Mouse (Mus musculus): ENCODE measurements at regions not wholly inside any gene's neighbourhood (a gene's known extent, or its start where the extent isn't known, plus 50 kb on each side); places are given as distances from the start of the nearest gene placed in this dataset.

DNA sequence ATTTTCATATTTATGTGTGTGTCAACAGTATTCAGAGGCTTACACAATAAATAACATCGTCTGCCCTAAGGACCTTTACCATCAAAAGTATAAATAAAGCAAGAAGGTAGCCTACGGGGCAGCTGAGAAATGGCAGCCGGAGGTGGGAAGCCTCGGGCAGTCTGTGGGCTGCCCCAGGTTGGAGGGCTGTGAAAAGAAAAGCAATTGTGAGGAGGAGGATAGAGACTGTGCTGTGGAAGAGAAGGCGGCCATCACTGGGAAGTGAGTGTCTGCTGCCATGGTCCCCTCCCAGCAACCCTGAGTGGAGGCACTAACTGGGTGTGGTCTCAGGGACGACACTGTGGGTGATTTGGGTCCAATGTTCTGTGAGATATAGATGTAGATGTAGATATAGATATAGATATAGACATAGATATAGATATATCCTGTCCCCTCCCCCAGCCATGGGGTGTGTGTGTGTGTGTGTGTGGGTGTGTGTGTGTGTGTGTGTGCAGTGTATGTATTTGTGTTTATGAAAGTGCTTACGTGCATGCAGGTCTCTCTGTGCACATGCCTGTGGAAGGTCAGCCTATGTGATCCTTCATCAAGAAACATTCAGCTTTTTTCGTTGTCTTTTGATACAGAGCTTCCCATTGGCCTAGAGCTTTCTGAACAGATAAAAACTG lies 220.6 kb upstream of the Noct start:
- 72% methylated on average over 8 of the region's 8 CpGs for WGBS
- no peaks in the 10 kb centered on the region for H3K27me3 ChIP-seq (ENCODE audit: insufficient read depth, low read length)
- no peak overlapping the region for H3K27ac ChIP-seq (ENCODE audit: low read depth)
- H3K9ac ChIP-seq, result no peak overlapping the region
- no peaks in the 10 kb centered on the region for H3K9me3 ChIP-seq (ENCODE audit: low read depth, low read length)
- H3K4me3 ChIP-seq (ENCODE audit: low read depth, low read length), result no peak overlapping the region
- DNase-seq, result no peak
- TF ChIP-seq CTCF (IDR thresholded peaks at IDR 0.05; ENCODE audit: low read depth), result no peak
- no peak for ATAC-seq (ENCODE audit: insufficient read depth)
- H3K36me3 ChIP-seq (ENCODE audit: insufficient read depth), result no peaks in the 10 kb centered on the region
- no peak overlapping the region for H3K4me2 ChIP-seq
- H3K4me1 ChIP-seq (ENCODE audit: insufficient read depth), result no peaks in the 10 kb centered on the region

DNA sequence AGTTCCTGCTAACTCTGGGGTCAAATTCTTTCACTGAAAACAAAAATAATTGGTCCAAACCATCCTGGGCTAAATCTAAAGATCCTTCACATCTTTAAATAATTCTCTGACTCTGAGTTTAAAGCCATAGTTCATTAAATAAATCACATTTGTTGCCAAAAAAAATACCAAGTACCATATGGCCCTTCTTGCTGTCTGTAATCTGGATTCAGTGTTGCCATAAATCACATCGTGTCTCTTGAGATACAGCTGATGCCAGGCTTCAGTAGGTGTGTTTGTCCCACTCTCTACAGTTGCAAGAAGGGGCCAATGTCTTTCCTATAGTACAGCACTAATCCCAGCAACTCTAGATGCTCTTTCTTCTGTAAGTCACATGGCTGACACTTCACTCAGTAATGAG lies 220.0 kb upstream of the Noct start:
- Histone ChIP-seq H3K9me3 (ENCODE audit: low read depth, low read length) (no peaks in the 10 kb centered on the region), H3K27me3 (ENCODE audit: insufficient read depth, low read length) (no peaks in the 10 kb centered on the region), H3K4me2 (no peak overlapping the region), H3K9ac (no peak overlapping the region), H3K36me3 (ENCODE audit: insufficient read depth) (no peaks in the 10 kb centered on the region), H3K27ac (ENCODE audit: low read depth) (no peak overlapping the region), H3K4me3 (ENCODE audit: low read depth, low read length) (no peak overlapping the region), H3K4me1 (ENCODE audit: insufficient read depth) (no peaks in the 10 kb centered on the region)
- TF ChIP-seq CTCF (IDR thresholded peaks at IDR 0.05; ENCODE audit: low read depth), result no peak
- WGBS, result 60% methylated on average over 1 of the region's 1 CpGs
- DNase-seq, result no peak
- ATAC-seq (ENCODE audit: insufficient read depth), result no peak

- no peak overlapping the region for H3K4me2 ChIP-seq
- H3K4me3 ChIP-seq (ENCODE audit: low read depth, low read length), result no peak overlapping the region
- H3K9ac ChIP-seq, result no peak overlapping the region
- H3K27me3 ChIP-seq (ENCODE audit: insufficient read depth, low read length), result no peaks in the 10 kb centered on the region
- H3K36me3 ChIP-seq (ENCODE audit: insufficient read depth), result no peaks in the 10 kb centered on the region
- H3K4me1 ChIP-seq (ENCODE audit: insufficient read depth), result no peaks in the 10 kb centered on the region
- DNase-seq (no peak), ATAC-seq (ENCODE audit: insufficient read depth) (no peak)
- no peaks in the 10 kb centered on the region for H3K9me3 ChIP-seq (ENCODE audit: low read depth, low read length)
- H3K27ac ChIP-seq (ENCODE audit: low read depth), result no peak overlapping the region
- no peak for TF ChIP-seq CTCF (IDR thresholded peaks at IDR 0.05; ENCODE audit: low read depth)
- WGBS, result 82% methylated on average over 5 of the region's 5 CpGs
These were observed 215.1 kb upstream of the Noct start for GRCm38 (mm10) chr3:51009098-51009497.

DNA sequence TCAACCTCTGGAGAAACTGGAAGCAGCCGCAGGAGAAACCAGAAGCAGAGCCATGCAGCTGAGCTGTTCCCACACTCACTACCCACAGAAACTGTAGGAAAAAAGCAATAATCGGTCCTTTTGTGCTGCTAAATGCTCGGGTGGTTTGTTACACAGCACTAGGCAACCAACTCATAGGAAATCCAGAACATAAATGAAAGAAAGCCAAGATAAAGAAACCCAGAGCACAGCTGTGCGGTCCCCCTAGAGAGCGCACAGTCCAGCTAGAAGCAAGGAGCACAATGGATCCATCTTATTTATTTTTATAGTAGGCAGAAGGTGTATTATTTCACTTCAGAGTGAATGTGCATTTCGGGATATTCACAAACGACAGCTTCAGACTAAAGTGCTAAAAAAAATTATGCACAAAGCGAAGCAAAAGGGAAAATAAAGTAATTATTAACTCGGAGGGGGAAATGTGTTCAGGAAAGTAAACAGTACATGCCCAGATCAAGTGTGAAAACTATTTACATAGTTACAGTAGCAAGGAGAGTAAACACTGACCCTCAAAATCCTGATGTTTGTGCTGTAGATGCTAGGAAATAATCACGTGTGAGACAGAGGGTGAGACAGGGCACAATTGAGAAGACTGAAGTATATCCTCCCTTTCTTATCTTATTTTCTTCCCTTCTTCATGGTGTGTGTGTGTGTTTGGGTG lies 204.4 kb upstream of the Noct start:
- no peaks in the 10 kb centered on the region for H3K27me3 ChIP-seq (ENCODE audit: insufficient read depth, low read length)
- no peaks in the 10 kb centered on the region for H3K36me3 ChIP-seq (ENCODE audit: insufficient read depth)
- ATAC-seq (ENCODE audit: insufficient read depth), result peak; percentile 75
- 53% methylated on average over 10 of the region's 10 CpGs for WGBS
- no peaks in the 10 kb centered on the region; the same call in 1 of the 2 replicates for H3K9me3 ChIP-seq (ENCODE audit: low read depth, low read length)
- H3K4me1 ChIP-seq (ENCODE audit: insufficient read depth), result no peaks in the 10 kb centered on the region
- DNase-seq, result no peak
- H3K27ac ChIP-seq (ENCODE audit: low read depth), result peak overlapping the region; percentile 59; the same call in 1 of the 2 replicates
- H3K4me3 ChIP-seq (ENCODE audit: low read depth, low read length), result no peak overlapping the region
- no peak for TF ChIP-seq CTCF (IDR thresholded peaks at IDR 0.05; ENCODE audit: low read depth)
- no peak overlapping the region for H3K4me2 ChIP-seq
- no peak overlapping the region for H3K9ac ChIP-seq

DNA sequence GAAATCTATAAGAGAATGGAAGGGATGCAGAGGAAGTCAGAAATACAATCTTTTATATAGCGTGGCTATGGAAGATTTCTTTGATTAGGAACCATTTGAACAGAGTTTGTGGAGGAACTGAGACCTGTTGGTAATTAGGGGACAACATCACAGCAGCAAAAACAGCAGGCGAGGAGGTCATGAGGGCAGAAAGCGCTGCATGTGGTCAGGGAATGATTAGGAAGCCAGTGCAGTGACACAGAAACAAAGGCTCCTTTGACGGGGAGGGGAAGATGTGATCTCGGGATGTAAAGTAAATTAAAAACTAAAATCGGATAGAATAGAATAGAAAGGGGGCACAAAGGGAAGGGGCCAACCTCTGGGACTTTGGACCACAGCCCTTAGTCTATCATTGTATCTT lies 199.6 kb upstream of the Noct start:
- WGBS, result 55% methylated on average over 6 of the region's 6 CpGs

DNA sequence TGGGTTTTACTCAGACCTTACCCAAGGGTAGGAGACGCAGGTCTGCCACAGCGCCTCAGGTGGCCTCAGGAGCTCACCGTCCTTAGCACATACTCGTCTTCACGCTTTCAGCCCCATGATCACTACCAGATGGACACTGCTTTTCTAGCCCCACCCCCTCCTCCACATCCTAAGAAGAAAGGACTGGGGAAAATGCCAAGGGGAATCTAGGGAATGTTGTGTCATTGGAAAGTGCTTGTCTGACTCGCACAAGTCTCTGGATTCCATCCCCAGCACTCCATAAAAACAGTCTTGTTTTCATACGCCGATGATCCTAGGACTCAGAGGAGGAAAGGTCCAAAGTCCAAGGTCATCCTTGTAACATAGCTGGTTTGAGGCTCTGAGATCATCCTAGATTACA lies 192.4 kb upstream of the Noct start:
- peak; percentile 95 for DNase-seq
- Histone ChIP-seq H3K9me3 (ENCODE audit: low read depth, low read length) (no peaks in the 10 kb centered on the region), H3K27ac (ENCODE audit: low read depth) (peak overlapping the region; percentile 46; the same call in 1 of the 2 replicates), H3K27me3 (ENCODE audit: insufficient read depth, low read length) (no peaks in the 10 kb centered on the region), H3K4me2 (no peak overlapping the region), H3K36me3 (ENCODE audit: insufficient read depth) (no peaks in the 10 kb centered on the region), H3K4me3 (ENCODE audit: low read depth, low read length) (no peak overlapping the region), H3K9ac (no peak overlapping the region), H3K4me1 (ENCODE audit: insufficient read depth) (peaks cover 10% of the 10 kb centered on the region)
- 44% methylated on average over 8 of the region's 8 CpGs for WGBS
- ATAC-seq (ENCODE audit: insufficient read depth), result peak; percentile 82
- no peak for TF ChIP-seq CTCF (IDR thresholded peaks at IDR 0.05; ENCODE audit: low read depth)

More for the DNA sequence above, 199.6 kb upstream of the Noct start:
- H3K4me2 ChIP-seq, result no peak overlapping the region
- no peak overlapping the region for H3K9ac ChIP-seq
- no peak overlapping the region for H3K27ac ChIP-seq (ENCODE audit: low read depth)
- H3K36me3 ChIP-seq (ENCODE audit: insufficient read depth), result no peaks in the 10 kb centered on the region
- DNase-seq (no peak), ATAC-seq (ENCODE audit: insufficient read depth) (no peak)
- TF ChIP-seq CTCF (IDR thresholded peaks at IDR 0.05; ENCODE audit: low read depth), result no peak
- no peaks in the 10 kb centered on the region for H3K4me1 ChIP-seq (ENCODE audit: insufficient read depth)
- H3K9me3 ChIP-seq (ENCODE audit: low read depth, low read length), result no peaks in the 10 kb centered on the region
- H3K27me3 ChIP-seq (ENCODE audit: insufficient read depth, low read length), result no peaks in the 10 kb centered on the region
- H3K4me3 ChIP-seq (ENCODE audit: low read depth, low read length), result no peak overlapping the region

DNA sequence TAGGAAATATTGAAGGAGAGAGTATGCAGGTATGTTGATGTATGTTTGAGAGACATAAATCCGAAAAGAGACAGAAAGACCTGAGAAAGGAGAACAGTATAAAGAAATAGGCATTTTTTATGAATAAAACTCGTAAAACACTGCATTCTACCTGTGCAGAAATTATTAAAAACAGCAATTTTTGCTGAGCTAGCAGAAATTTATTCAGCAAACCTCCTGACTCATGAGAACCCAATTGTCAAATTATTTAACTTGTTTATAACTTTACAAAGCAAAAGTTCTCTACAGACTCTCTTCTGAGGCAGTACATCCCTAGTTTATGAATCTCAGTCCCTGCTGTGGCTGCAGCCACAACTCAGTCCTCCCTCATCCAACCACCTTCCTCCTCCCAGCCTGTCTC lies 191.0 kb upstream of the Noct start:
- no peak overlapping the region for H3K4me2 ChIP-seq
- H3K4me3 ChIP-seq (ENCODE audit: low read depth, low read length), result no peak overlapping the region
- H3K4me1 ChIP-seq (ENCODE audit: insufficient read depth), result peaks cover 10% of the 10 kb centered on the region
- H3K9ac ChIP-seq, result no peak overlapping the region
- ATAC-seq (ENCODE audit: insufficient read depth), result no peak
- DNase-seq, result no peak
- no peak for TF ChIP-seq CTCF (IDR thresholded peaks at IDR 0.05; ENCODE audit: low read depth)
- no peaks in the 10 kb centered on the region for H3K36me3 ChIP-seq (ENCODE audit: insufficient read depth)
- no peaks in the 10 kb centered on the region for H3K9me3 ChIP-seq (ENCODE audit: low read depth, low read length)
- H3K27me3 ChIP-seq (ENCODE audit: insufficient read depth, low read length), result no peaks in the 10 kb centered on the region
- no peak overlapping the region for H3K27ac ChIP-seq (ENCODE audit: low read depth)
- WGBS, result 87% methylated on average over 2 of the region's 2 CpGs
